Mouse (Mus musculus): ENCODE results near the gene Olfr128. TPM values are rescaled to one million over a fixed set of nuclear protein-coding genes. Genes with fewer than 3 reads are reported as not detected.
"Not testable (repeated sequence)": the region's sequence is repeated elsewhere in the genome, so short reads cannot be mapped to it uniquely, and the experiment has no call there.

The Olfr128 gene
- total RNA-seq (2014; rRNA removed): not detected in 2 replicates
- polyA plus RNA-seq (2015; fragmentation: Nextera tagmentation; extraction: Ambion mirVana): not detected in 2 replicates

GRCm38 (mm10) chr17:37920248-37920647 is at the start of gene Olfr128:
Olfr128 (plus strand) TSS chr17:37920548.
- H3K4me2 ChIP-seq (ENCODE audit: low read depth): no peak within 1 kb of the TSS
- H3K9me3 ChIP-seq (ENCODE audit: low read length): no peaks in the 10 kb centered on the region
- no peak within 1 kb of the TSS for H3K9ac ChIP-seq
- no peak for TF ChIP-seq CTCF (IDR thresholded peaks at IDR 0.05; ENCODE audit: low read depth)
- no peak within 1 kb of the TSS for H3K27ac ChIP-seq (ENCODE audit: low read depth, low read length)
- H3K4me1 ChIP-seq (ENCODE audit: insufficient read depth): no peaks in the 10 kb centered on the region
- H3K4me3 ChIP-seq (ENCODE audit: low read depth, low read length): no peak within 1 kb of the TSS
- ATAC-seq: no peak
- DNase-seq: no peak
- no peaks in the 10 kb centered on the region for H3K27me3 ChIP-seq (ENCODE audit: insufficient read depth, low read length)
- H3K36me3 ChIP-seq (ENCODE audit: insufficient read depth): no peaks in the 10 kb centered on the region

DNA sequence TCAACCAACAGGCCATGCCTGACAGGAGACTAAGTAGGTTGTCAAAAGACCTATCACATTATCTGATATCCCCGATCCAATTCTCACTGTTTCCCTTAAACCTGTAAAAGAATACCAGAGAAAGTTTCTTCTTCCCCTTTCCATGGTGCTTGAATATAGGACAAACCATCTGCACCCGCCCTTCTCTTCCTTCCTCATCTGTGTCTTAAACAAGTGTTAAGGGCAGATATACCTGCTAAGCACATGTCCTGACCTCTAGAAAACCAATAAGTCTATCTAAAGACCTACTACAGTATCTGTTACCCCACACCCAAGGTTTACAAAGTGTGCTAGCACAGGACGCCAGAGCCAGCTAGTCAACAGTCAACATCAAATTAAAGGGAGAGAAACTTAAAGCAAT is 46.5 kb upstream of the Olfr128 start:
- WGBS: 88% methylated on average over 3 of the region's 3 CpGs
- Histone ChIP-seq H3K9me3 (ENCODE audit: low read length) (no peaks in the 10 kb centered on the region), H3K27me3 (ENCODE audit: insufficient read depth, low read length) (no peaks in the 10 kb centered on the region), H3K36me3 (ENCODE audit: insufficient read depth) (no peaks in the 10 kb centered on the region), H3K4me3 (ENCODE audit: low read depth, low read length) (no peak overlapping the region), H3K9ac (no peak overlapping the region), H3K4me2 (ENCODE audit: low read depth) (no peak overlapping the region), H3K4me1 (ENCODE audit: insufficient read depth) (no peaks in the 10 kb centered on the region), H3K27ac (ENCODE audit: low read depth, low read length) (no peak overlapping the region)
- no peak for DNase-seq
- no peak for ATAC-seq
- no peak for TF ChIP-seq CTCF (IDR thresholded peaks at IDR 0.05; ENCODE audit: low read depth)

- Histone ChIP-seq H3K9me3 (ENCODE audit: low read length) (no peaks in the 10 kb centered on the region), H3K27me3 (ENCODE audit: insufficient read depth, low read length) (no peaks in the 10 kb centered on the region), H3K4me1 (ENCODE audit: insufficient read depth) (no peaks in the 10 kb centered on the region), H3K4me3 (ENCODE audit: low read depth, low read length) (no peak within 1 kb of the TSS), H3K27ac (ENCODE audit: low read depth, low read length) (no peak within 1 kb of the TSS), H3K9ac (no peak within 1 kb of the TSS), H3K4me2 (ENCODE audit: low read depth) (no peak within 1 kb of the TSS), H3K36me3 (ENCODE audit: insufficient read depth) (no peaks in the 10 kb centered on the region)
- DNase-seq (no peak), ATAC-seq (no peak)
- 79% methylated on average over 1 of the region's 1 CpGs for WGBS
- no peak for TF ChIP-seq CTCF (IDR thresholded peaks at IDR 0.05; ENCODE audit: low read depth)
Observed at GRCm38 (mm10) chr17:37900137-37900536, 20.2 kb upstream of the Olfr128 start, which contains the start of gene Olfr127. Olfr127 (plus strand) TSS chr17:37900437.

- not testable (repeated sequence) for ATAC-seq; H3K36me3 ChIP-seq (ENCODE audit: insufficient read depth); H3K9ac ChIP-seq; H3K4me1 ChIP-seq (ENCODE audit: insufficient read depth); H3K27ac ChIP-seq (ENCODE audit: low read depth, low read length); DNase-seq; H3K9me3 ChIP-seq (ENCODE audit: low read length); H3K27me3 ChIP-seq (ENCODE audit: insufficient read depth, low read length); H3K4me2 ChIP-seq (ENCODE audit: low read depth); H3K4me3 ChIP-seq (ENCODE audit: low read depth, low read length)
- 72% methylated on average over 8 of the region's 8 CpGs for WGBS
Observed at GRCm38 (mm10) chr17:37906821-37907220, 13.5 kb upstream of the Olfr128 start.

- 77% methylated on average over 2 of the region's 2 CpGs for WGBS
- no peak for DNase-seq
- no peak within 1 kb of the TSS for H3K9ac ChIP-seq
Observed at GRCm38 (mm10) chr17:37952979-37953378, 32.6 kb downstream of the Olfr128 start, which contains the start of gene Olfr761. Olfr761 (minus strand) TSS chr17:37953079.

DNA sequence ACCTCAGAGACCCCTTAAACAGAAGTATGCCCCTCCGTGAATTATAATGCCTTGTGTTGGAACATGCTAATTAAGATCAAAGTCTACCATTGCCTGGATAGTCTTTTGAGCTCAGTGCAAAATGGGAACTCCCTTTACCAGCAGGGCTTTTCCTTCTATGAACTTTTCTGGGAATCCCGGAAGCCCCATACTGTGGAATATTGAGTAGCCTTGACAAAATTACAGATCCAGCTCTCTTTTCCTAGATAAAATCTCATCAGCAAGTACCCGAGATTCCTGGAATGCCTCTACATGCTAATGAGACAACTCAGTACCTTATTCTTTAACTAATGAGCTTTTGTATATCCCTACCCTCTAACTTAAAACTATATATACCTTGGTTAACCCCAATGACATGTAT is 53.2 kb downstream of the Olfr128 start:
- H3K36me3 ChIP-seq (ENCODE audit: insufficient read depth): no peaks in the 10 kb centered on the region
- 0 out of 2 replicates have a peak, but pooled peaks cover 7% of the 10 kb centered on the region for H3K9me3 ChIP-seq (ENCODE audit: low read length)
- H3K4me1 ChIP-seq (ENCODE audit: insufficient read depth): no peaks in the 10 kb centered on the region
- no peak for TF ChIP-seq CTCF (IDR thresholded peaks at IDR 0.05; ENCODE audit: low read depth)
- H3K27ac ChIP-seq (ENCODE audit: low read depth, low read length): no peak overlapping the region
- ATAC-seq (no peak), DNase-seq (no peak)
- H3K4me2 ChIP-seq (ENCODE audit: low read depth): no peak overlapping the region
- H3K27me3 ChIP-seq (ENCODE audit: insufficient read depth, low read length): no peaks in the 10 kb centered on the region
- WGBS: 82% methylated on average over 3 of the region's 3 CpGs
- no peak overlapping the region for H3K4me3 ChIP-seq (ENCODE audit: low read depth, low read length)
- H3K9ac ChIP-seq: no peak overlapping the region

More at GRCm38 (mm10) chr17:37952979-37953378, 32.6 kb downstream of the Olfr128 start, which contains the start of gene Olfr761:
- no peaks in the 10 kb centered on the region for H3K27me3 ChIP-seq (ENCODE audit: insufficient read depth, low read length)
- no peak within 1 kb of the TSS for H3K4me3 ChIP-seq (ENCODE audit: low read depth, low read length)
- H3K9me3 ChIP-seq (ENCODE audit: low read length): no peaks in the 10 kb centered on the region
- no peak for TF ChIP-seq CTCF (IDR thresholded peaks at IDR 0.05; ENCODE audit: low read depth)
- no peaks in the 10 kb centered on the region for H3K36me3 ChIP-seq (ENCODE audit: insufficient read depth)
- H3K4me1 ChIP-seq (ENCODE audit: insufficient read depth): no peaks in the 10 kb centered on the region
- H3K4me2 ChIP-seq (ENCODE audit: low read depth): no peak within 1 kb of the TSS
- no peak within 1 kb of the TSS for H3K27ac ChIP-seq (ENCODE audit: low read depth, low read length)
- no peak for ATAC-seq

Other genes starting within 250 kb of the Olfr128 start
- not detected in 2 replicates for gene Olfr119, start 224.0 kb upstream of the Olfr128 start, total RNA-seq (2014; rRNA removed)
- gene Olfr119, start 224.0 kb upstream of the Olfr128 start, polyA plus RNA-seq (2015; fragmentation: Nextera tagmentation; extraction: Ambion mirVana): not detected in 2 replicates
- not detected in 2 replicates for gene Olfr120, start 198.7 kb upstream of the Olfr128 start, total RNA-seq (2014; rRNA removed)
- not detected in 2 replicates for gene Olfr120, start 198.7 kb upstream of the Olfr128 start, polyA plus RNA-seq (2015; fragmentation: Nextera tagmentation; extraction: Ambion mirVana)
- not detected in 2 replicates for gene Olfr121, start 171.7 kb upstream of the Olfr128 start, total RNA-seq (2014; rRNA removed)
- gene Olfr121, start 171.7 kb upstream of the Olfr128 start, polyA plus RNA-seq (2015; fragmentation: Nextera tagmentation; extraction: Ambion mirVana): not detected in 2 replicates
- gene Olfr122, start 151.9 kb upstream of the Olfr128 start, total RNA-seq (2014; rRNA removed): not detected in 2 replicates
- not detected in 2 replicates for gene Olfr122, start 151.9 kb upstream of the Olfr128 start, polyA plus RNA-seq (2015; fragmentation: Nextera tagmentation; extraction: Ambion mirVana)
- not detected in 2 replicates for gene Olfr123, start 127.0 kb upstream of the Olfr128 start, total RNA-seq (2014; rRNA removed)
- not detected in 2 replicates for gene Olfr123, start 127.0 kb upstream of the Olfr128 start, polyA plus RNA-seq (2015; fragmentation: Nextera tagmentation; extraction: Ambion mirVana)
- not detected in 2 replicates for gene Olfr124, start 120.7 kb upstream of the Olfr128 start, total RNA-seq (2014; rRNA removed)
- not detected in 2 replicates for gene Olfr124, start 120.7 kb upstream of the Olfr128 start, polyA plus RNA-seq (2015; fragmentation: Nextera tagmentation; extraction: Ambion mirVana)
- gene Olfr125, start 87.6 kb upstream of the Olfr128 start, total RNA-seq (2014; rRNA removed): not detected in 2 replicates
- gene Olfr125, start 87.6 kb upstream of the Olfr128 start, polyA plus RNA-seq (2015; fragmentation: Nextera tagmentation; extraction: Ambion mirVana): not detected in 2 replicates
- gene Olfr126, start 73.1 kb upstream of the Olfr128 start, total RNA-seq (2014; rRNA removed): not detected in 2 replicates
- not detected in 2 replicates for gene Olfr126, start 73.1 kb upstream of the Olfr128 start, polyA plus RNA-seq (2015; fragmentation: Nextera tagmentation; extraction: Ambion mirVana)
- not detected in 2 replicates for gene Olfr127, start 20.1 kb upstream of the Olfr128 start, total RNA-seq (2014; rRNA removed)
- gene Olfr127, start 20.1 kb upstream of the Olfr128 start, polyA plus RNA-seq (2015; fragmentation: Nextera tagmentation; extraction: Ambion mirVana): not detected in 2 replicates
- gene Olfr761, start 32.5 kb downstream of the Olfr128 start, total RNA-seq (2014; rRNA removed): not detected in 2 replicates
- not detected in 2 replicates for gene Olfr761, start 32.5 kb downstream of the Olfr128 start, polyA plus RNA-seq (2015; fragmentation: Nextera tagmentation; extraction: Ambion mirVana)
- not detected in 2 replicates for gene Olfr129, start 139.5 kb downstream of the Olfr128 start, total RNA-seq (2014; rRNA removed)
- gene Olfr129, start 139.5 kb downstream of the Olfr128 start, polyA plus RNA-seq (2015; fragmentation: Nextera tagmentation; extraction: Ambion mirVana): not detected in 2 replicates
- gene Olfr130, start 143.4 kb downstream of the Olfr128 start, total RNA-seq (2014; rRNA removed): not detected in 2 replicates
- not detected in 2 replicates for gene Olfr130, start 143.4 kb downstream of the Olfr128 start, polyA plus RNA-seq (2015; fragmentation: Nextera tagmentation; extraction: Ambion mirVana)
- gene Olfr131, start 168.1 kb downstream of the Olfr128 start, total RNA-seq (2014; rRNA removed): not detected in 2 replicates
- gene Olfr131, start 168.1 kb downstream of the Olfr128 start, polyA plus RNA-seq (2015; fragmentation: Nextera tagmentation; extraction: Ambion mirVana): not detected in 2 replicates
- not detected in 2 replicates for gene Olfr132, start 214.0 kb downstream of the Olfr128 start, total RNA-seq (2014; rRNA removed)
- not detected in 2 replicates for gene Olfr132, start 214.0 kb downstream of the Olfr128 start, polyA plus RNA-seq (2015; fragmentation: Nextera tagmentation; extraction: Ambion mirVana)
- gene Olfr133, start 224.7 kb downstream of the Olfr128 start, total RNA-seq (2014; rRNA removed): not detected in 2 replicates
- not detected in 2 replicates for gene Olfr133, start 224.7 kb downstream of the Olfr128 start, polyA plus RNA-seq (2015; fragmentation: Nextera tagmentation; extraction: Ambion mirVana)